Mouse (Mus musculus) liver, postnatal 0 days (tissue): Measurements from ENCODE around the gene Hamp. TPM values are rescaled to one million over a fixed set of nuclear protein-coding genes. Genes with fewer than 3 reads are reported as not detected.

ENCODE experiments used
- ATAC-seq: fragments of 200-750 bp; cut with Nextera tagmentation; 2 replicates; pipeline ENCODE4 v1.8.0; 2017; ENCODE audit warnings: mild to moderate bottlenecking, moderate library complexity
- DNase-seq: peaks from one replicate; pipeline ENCODE4 v3.0.0-alpha.2; 2016
- H3K27ac ChIP-seq: fragments of 300-500 bp; sonication (generic); 2 replicates; pipeline ENCODE4 v1.5.1; 2014; ENCODE audit warnings: antibody characterized with exemption, moderate library complexity, mild to moderate bottlenecking, low read depth
- H3K27me3 ChIP-seq: fragments of 300-500 bp; sonication (generic); 2 replicates; pipeline ENCODE4 v1.6.1; 2014; ENCODE audit warnings: low read length, control low read depth, mixed read lengths; ENCODE audit not compliant: insufficient read depth
- H3K36me3 ChIP-seq: fragments of 300-500 bp; sonication (generic); replicated peaks from 2 replicates; pipeline ENCODE4 v1.6.1; 2014; ENCODE audit warnings: mild to moderate bottlenecking, control low read depth, low read length, moderate library complexity, mixed read lengths; ENCODE audit not compliant: insufficient read depth
- H3K4me1 ChIP-seq: fragments of 300-500 bp; sonication (generic); 2 replicates; pipeline ENCODE4 v1.6.1; 2014; ENCODE audit warnings: antibody characterized with exemption, mild to moderate bottlenecking, control low read depth; ENCODE audit not compliant: insufficient read depth
- H3K4me2 ChIP-seq: fragments of 300-500 bp; sonication (generic); 2 replicates; pipeline ENCODE4 v1.6.1; 2014; ENCODE audit warnings: low read depth, mild to moderate bottlenecking, low read length, moderate library complexity, mixed read lengths
- H3K4me3 ChIP-seq: fragments of 300-500 bp; sonication (generic); 2 replicates; pipeline ENCODE4 v1.5.1; 2014; ENCODE audit warnings: low read depth, low read length
- H3K9ac ChIP-seq: fragments of 300-500 bp; sonication (generic); replicated peaks from 2 replicates; pipeline ENCODE4 v1.6.1; 2014; ENCODE audit warnings: mild to moderate bottlenecking, moderate library complexity
- H3K9me3 ChIP-seq: fragments of 300-500 bp; sonication (generic); 2 replicates; pipeline ENCODE4 v1.6.1; 2016; ENCODE audit warnings: mild to moderate bottlenecking, control low read depth, low read length, mixed read lengths
- CTCF ChIP-seq: sonication (generic); IDR thresholded peaks from 2 replicates; pipeline ENCODE4 v1.5.1; 2016; ENCODE audit warnings: antibody characterized with exemption, low read depth
- EP300 ChIP-seq: IDR thresholded peaks from 2 replicates; pipeline ENCODE4 v1.6.1; 2016; ENCODE audit warnings: antibody characterized with exemption, low read depth, mild to moderate bottlenecking
- WGBS: fragments of 180-500 bp; shearing (Covaris S2); extraction: QIAGEN DNeasy Blood & Tissue Kit; methylation state at CpG from one replicate; pipeline ENCODE4 v1.1.7; 2014; ENCODE audit not compliant: insufficient replicate concordance; 5-methylcytosine and 5-hydroxymethylcytosine counted together
- polyA plus RNA-seq: library from polyadenylated mRNA; unstranded; fragments of >200 nt; fragmentation: Nextera tagmentation; extraction: Ambion mirVana; gene quantifications from 2 replicates; pipeline ENCODE4 v1.2.1, GENCODE M21; 2015

The Hamp gene
- polyA plus RNA-seq, 1 experiment from 2014 or later, result 248 TPM

DNA sequence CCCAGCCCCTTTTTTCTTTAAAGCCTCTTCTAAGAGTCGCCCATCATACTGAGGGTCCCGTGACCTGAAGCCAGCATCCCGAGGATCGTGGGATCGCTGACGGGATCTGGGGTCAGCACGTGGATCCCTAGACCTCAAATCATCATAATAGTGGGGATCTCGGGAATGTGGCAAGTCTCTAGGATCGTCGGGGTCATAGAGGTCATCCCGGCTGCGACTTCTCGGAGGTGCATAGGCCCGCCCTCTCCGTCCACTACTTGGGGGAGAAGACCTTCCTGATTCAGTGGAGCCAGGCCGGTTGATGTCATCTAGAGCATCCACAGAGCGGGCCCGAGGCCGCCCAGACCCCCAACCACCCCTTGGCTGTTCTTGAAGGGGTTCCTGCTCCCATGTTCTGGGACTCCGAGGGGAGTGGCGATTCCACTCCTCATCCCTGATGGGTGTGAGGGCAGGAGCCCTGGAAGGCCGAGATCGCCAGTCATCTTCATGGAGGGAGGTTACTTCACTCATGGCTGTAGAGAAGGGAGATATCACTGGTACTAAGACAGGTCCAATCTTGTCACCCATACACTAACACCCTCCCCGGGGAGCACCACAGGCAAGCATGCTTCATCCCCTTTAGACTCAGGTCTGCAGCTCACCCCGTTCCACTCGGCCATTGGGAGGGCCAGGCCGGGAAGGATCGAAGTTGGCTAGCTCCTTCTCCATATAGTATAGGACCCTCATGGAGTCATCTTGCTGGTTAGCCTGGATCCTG lies 14.5 kb upstream of the Hamp start:
- Histone ChIP-seq H3K4me2 (peak overlapping the region; percentile 91), H3K9ac (peak overlapping the region; percentile 99), H3K36me3 (peaks cover 22% of the 10 kb centered on the region), H3K4me3 (peak overlapping the region; percentile 99), H3K27me3 (no peaks in the 10 kb centered on the region), H3K27ac (peak overlapping the region; percentile 99), H3K9me3 (no peaks in the 10 kb centered on the region), H3K4me1 (peaks cover 29% of the 10 kb centered on the region)
- no peak for DNase-seq
- WGBS, result 82% methylated on average over 28 of the region's 28 CpGs
- TF ChIP-seq CTCF (no peak), EP300 (no peak)
- ATAC-seq, result no peak

DNA sequence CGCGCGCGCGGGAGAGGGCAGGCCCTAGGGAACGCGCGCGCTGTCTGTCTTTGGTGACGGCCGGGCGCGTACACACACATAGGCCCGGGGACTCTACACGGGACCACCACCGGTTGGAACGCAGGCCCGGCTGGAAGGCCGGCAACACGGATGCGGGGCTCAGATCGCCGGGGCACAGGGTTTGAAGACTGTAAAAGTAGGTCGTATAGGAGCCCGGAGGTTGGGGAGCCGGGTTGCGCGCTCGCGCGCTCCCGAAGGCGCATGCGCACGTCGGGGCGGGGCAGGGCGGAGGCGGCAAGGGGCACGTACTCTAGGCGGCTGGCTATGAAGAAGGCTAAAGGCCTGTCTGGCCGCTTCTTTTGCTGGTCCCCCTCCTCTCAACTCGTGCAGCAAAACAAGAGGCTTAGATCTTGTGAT lies 13.5 kb upstream of the Hamp start:
- Histone ChIP-seq H3K9me3 (no peaks in the 10 kb centered on the region), H3K4me1 (peaks cover 34% of the 10 kb centered on the region), H3K27me3 (no peaks in the 10 kb centered on the region), H3K27ac (peak overlapping the region; percentile 99), H3K4me2 (peak overlapping the region; percentile 91), H3K9ac (peak overlapping the region; percentile 99), H3K4me3 (peak overlapping the region; percentile 99), H3K36me3 (peaks cover 31% of the 10 kb centered on the region)
- peak; percentile 69 for ATAC-seq
- peak; percentile 93 for DNase-seq
- TF ChIP-seq CTCF, result no peak
- no peak for TF ChIP-seq EP300
- under 1% methylated on average over 43 of the region's 43 CpGs for WGBS

DNA sequence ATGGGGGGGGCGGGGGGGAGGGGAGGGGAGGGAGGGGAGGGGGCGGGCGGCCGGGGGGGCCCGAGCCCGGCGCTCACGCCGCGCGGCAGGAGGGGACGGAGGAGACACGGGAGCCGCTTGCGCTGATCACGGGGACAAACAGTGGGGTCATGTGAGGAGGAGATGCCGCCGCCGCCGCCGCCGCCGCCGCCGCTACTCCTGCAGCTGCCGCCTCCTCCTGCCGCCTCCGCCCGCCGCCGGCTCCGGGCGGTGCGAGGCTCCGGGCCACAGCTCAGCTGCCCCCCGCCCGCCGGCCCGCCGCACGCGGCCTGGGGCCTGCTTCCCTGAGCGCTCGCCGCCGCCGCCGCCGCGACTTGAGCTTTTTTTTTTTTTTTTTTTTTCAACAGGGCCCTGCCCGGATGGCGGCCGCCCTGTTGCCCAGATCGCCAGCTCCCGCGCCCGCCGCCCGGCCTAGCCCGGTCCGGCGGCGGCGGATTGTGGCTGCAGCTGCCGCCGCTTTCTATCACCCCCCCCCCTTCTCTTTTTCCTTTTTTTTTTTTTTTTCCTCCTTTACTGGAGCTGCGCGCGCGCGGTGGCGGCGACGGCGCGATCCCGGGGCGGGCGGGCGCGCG lies 13.0 kb upstream of the Hamp start, which contains the start of gene Usf2:
Usf2 (minus strand) TSS at position 48 of the 611 bp plus-strand sequence.
- peak within 1 kb of the TSS; percentile 99 for H3K9ac ChIP-seq
- no peaks in the 10 kb centered on the region for H3K9me3 ChIP-seq
- H3K27me3 ChIP-seq, result no peaks in the 10 kb centered on the region
- peak within 1 kb of the TSS; percentile 99 for H3K27ac ChIP-seq
- peaks cover 36% of the 10 kb centered on the region for H3K36me3 ChIP-seq
- H3K4me1 ChIP-seq, result peaks cover 34% of the 10 kb centered on the region
- H3K4me3 ChIP-seq, result peak within 1 kb of the TSS; percentile 99
- TF ChIP-seq CTCF (no peak), EP300 (no peak)
- H3K4me2 ChIP-seq, result peak within 1 kb of the TSS; percentile 91
- WGBS, result 3% methylated on average over 29 of the region's 82 CpGs
- ATAC-seq (peak; percentile 43), DNase-seq (peak; percentile 85)

DNA sequence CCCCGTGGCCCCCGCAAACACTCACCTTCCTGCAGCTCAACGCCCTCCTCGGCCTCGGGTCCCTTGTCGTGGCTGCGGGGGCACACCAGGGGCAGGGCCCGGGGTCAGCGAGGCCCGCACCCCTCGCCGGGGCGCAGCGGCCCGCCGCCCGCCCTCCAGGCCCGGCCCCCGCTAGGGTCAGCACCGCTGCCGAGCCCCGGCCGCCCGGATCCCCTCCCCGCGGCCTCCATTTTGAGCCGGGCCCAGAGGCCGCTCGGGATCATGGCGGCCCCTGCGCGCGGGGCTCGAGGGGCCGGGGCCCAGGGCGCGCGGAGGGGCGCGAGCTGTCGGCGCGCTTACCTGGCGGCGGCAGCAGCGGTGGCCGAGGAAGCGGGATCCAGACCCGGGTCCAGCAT lies 12.5 kb upstream of the Hamp start:
- H3K27me3 ChIP-seq, result no peaks in the 10 kb centered on the region
- H3K4me3 ChIP-seq, result peak overlapping the region; percentile 99
- 2% methylated on average over 9 of the region's 49 CpGs for WGBS
- peak; percentile 26 for ATAC-seq
- no peaks in the 10 kb centered on the region for H3K9me3 ChIP-seq
- peaks cover 34% of the 10 kb centered on the region for H3K4me1 ChIP-seq
- peaks cover 39% of the 10 kb centered on the region for H3K36me3 ChIP-seq
- peak overlapping the region; percentile 91 for H3K4me2 ChIP-seq
- peak overlapping the region; percentile 99 for H3K9ac ChIP-seq
- peak overlapping the region; percentile 99 for H3K27ac ChIP-seq
- TF ChIP-seq CTCF (no peak), EP300 (no peak)
- DNase-seq, result no peak

DNA sequence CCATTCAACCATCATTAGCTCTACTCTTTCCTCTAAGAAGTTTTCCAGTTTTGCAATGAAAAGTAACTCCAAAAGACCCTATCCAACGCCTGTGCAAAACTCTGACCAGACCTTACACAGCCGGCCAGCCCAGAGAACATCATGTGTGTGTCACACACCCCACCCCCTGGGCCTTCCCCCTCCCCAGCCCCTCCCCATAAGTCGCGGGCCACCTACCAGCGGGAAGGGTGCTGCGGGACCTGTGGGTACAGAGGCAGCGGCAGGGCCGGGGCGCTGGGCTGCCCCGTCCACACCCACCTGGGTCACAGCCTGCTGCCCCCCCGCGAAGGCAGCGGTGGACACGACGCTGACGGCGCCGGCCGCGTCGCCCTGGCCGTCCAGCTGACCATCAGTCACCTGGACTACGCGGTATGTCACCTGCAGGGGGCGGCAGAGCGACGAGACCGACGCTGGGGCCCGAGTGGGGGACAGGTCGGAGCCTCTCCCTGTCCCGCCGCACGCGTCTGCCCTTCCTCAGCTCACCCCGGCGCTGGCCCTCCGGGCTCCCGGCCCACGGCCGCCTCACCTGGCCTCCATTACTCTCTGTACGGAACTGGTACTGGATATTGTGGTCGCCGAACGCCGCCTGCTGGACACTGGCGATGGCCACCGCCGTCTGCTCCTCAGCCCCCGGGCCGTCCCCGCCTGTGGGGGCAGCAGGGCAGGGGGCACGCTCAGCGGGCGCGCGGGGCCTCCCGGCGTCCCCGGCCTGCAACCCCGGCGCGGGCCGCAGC lies 11.9 kb upstream of the Hamp start:
- DNase-seq, result peak; percentile 95
- Histone ChIP-seq H3K9ac (peak overlapping the region; percentile 99), H3K27ac (peak overlapping the region; percentile 99), H3K27me3 (no peaks in the 10 kb centered on the region), H3K4me1 (peaks cover 34% of the 10 kb centered on the region), H3K4me2 (peak overlapping the region; percentile 91), H3K4me3 (peak overlapping the region; percentile 99), H3K9me3 (no peaks in the 10 kb centered on the region), H3K36me3 (peaks cover 44% of the 10 kb centered on the region)
- TF ChIP-seq CTCF (peak; percentile 95), EP300 (no peak)
- peak; percentile 67 for ATAC-seq
- WGBS, result 1% methylated on average over 63 of the region's 64 CpGs

DNA sequence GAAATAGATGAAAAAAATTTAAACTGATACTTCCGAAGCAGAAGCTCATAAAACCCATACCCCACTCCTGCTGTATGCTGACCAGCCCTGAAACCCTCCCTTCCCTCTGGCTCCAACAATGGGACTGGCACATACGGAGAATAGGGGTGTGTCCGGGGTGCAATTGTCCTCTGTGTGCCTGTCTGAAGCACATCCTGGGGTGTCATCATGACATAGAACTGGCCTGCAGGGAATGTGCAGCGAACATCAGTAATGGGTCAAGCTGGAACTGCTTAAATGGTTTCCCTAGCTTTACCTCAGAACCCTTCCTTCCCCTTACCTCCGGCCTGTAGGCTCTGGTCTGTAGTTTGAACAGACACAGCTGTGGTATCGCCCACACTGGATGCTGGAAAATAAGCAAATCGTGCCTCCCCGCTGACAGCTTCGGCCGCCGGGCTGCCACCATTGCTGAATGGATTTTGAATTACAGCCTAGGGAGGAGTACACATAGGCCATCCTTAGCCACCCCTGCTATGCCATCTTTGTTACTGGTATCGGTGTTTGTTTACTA lies 11.2 kb upstream of the Hamp start:
- Histone ChIP-seq H3K9ac (peak overlapping the region; percentile 99; the same call in 1 of the 2 replicates), H3K4me1 (peaks cover 34% of the 10 kb centered on the region), H3K9me3 (no peaks in the 10 kb centered on the region), H3K4me3 (peak overlapping the region; percentile 99), H3K27me3 (no peaks in the 10 kb centered on the region), H3K27ac (peak overlapping the region; percentile 99), H3K36me3 (peaks cover 45% of the 10 kb centered on the region), H3K4me2 (peak overlapping the region; percentile 91)
- WGBS, result 83% methylated on average over 12 of the region's 12 CpGs
- TF ChIP-seq CTCF, result no peak
- no peak for TF ChIP-seq EP300
- DNase-seq (peak; percentile 18), ATAC-seq (no peak)
